Mouse (Mus musculus) lung, postnatal 10 days (tissue): ENCODE measurements around the gene Pde4dip.
A peak's percentile ranks its signal among the peaks of the same experiment; 100 is the strongest.

ENCODE experiments used
- DNase-seq: peaks from one replicate; pipeline ENCODE4 v3.0.0; 2021

Pde4dip gene

GRCm38 (mm10) chr3:97734259-97734658 lies 154.2 kb downstream of the Pde4dip start:
- DNase-seq, result peak; percentile 8

GRCm38 (mm10) chr3:97732622-97733021 lies 155.9 kb downstream of the Pde4dip start:
- DNase-seq, result no peak

GRCm38 (mm10) chr3:97730624-97731023 lies 157.9 kb downstream of the Pde4dip start:
- DNase-seq, result no peak

GRCm38 (mm10) chr3:97730131-97730530 lies 158.4 kb downstream of the Pde4dip start:
- DNase-seq, result no peak

GRCm38 (mm10) chr3:97727801-97728200 lies 160.7 kb downstream of the Pde4dip start:
- DNase-seq, result no peak

- DNase-seq, result no peak
Measured at GRCm38 (mm10) chr3:97719116-97719515, 169.4 kb downstream of the Pde4dip start.

- DNase-seq, result no peak
Measured at GRCm38 (mm10) chr3:97715922-97716321, 172.6 kb downstream of the Pde4dip start.

- DNase-seq, result no peak
Measured at GRCm38 (mm10) chr3:97710881-97711280, 177.6 kb downstream of the Pde4dip start.

GRCm38 (mm10) chr3:97710134-97710533 lies 178.4 kb downstream of the Pde4dip start:
- DNase-seq, result no peak

GRCm38 (mm10) chr3:97706561-97706960 lies 181.9 kb downstream of the Pde4dip start:
- no peak for DNase-seq

GRCm38 (mm10) chr3:97705508-97705907 lies 183.0 kb downstream of the Pde4dip start:
- DNase-seq, result no peak

- no peak for DNase-seq
Measured at GRCm38 (mm10) chr3:97702448-97703080, 185.9 kb downstream of the Pde4dip start.

- peak; percentile 12 for DNase-seq
Measured at GRCm38 (mm10) chr3:97701198-97701597, 187.3 kb downstream of the Pde4dip start.

- DNase-seq, result no peak
Measured at GRCm38 (mm10) chr3:97699061-97699460, 189.4 kb downstream of the Pde4dip start.

- DNase-seq, result no peak
Measured at GRCm38 (mm10) chr3:97697291-97697690, 191.2 kb downstream of the Pde4dip start.

GRCm38 (mm10) chr3:97696866-97697265 lies 191.6 kb downstream of the Pde4dip start:
- DNase-seq, result no peak

- peak; percentile 24 for DNase-seq
Measured at GRCm38 (mm10) chr3:97693806-97694205, 194.7 kb downstream of the Pde4dip start.

- no peak for DNase-seq
Measured at GRCm38 (mm10) chr3:97691443-97692017, 197.0 kb downstream of the Pde4dip start.

- DNase-seq, result peak; percentile 13
Measured at GRCm38 (mm10) chr3:97690590-97690989, 197.9 kb downstream of the Pde4dip start.

- no peak for DNase-seq
Measured at GRCm38 (mm10) chr3:97689289-97689688, 199.2 kb downstream of the Pde4dip start.

GRCm38 (mm10) chr3:97686372-97687117 lies 202.0 kb downstream of the Pde4dip start:
- DNase-seq, result no peak

- DNase-seq, result peak; percentile 68
Measured at GRCm38 (mm10) chr3:97683560-97684195, 204.8 kb downstream of the Pde4dip start.

- no peak for DNase-seq
Measured at GRCm38 (mm10) chr3:97682576-97682975, 205.9 kb downstream of the Pde4dip start.

- DNase-seq, result no peak
Measured at GRCm38 (mm10) chr3:97682159-97682502, 206.4 kb downstream of the Pde4dip start.
